ENCODE assay signal across 8 mouse cellular contexts in the genomic region with DNA sequence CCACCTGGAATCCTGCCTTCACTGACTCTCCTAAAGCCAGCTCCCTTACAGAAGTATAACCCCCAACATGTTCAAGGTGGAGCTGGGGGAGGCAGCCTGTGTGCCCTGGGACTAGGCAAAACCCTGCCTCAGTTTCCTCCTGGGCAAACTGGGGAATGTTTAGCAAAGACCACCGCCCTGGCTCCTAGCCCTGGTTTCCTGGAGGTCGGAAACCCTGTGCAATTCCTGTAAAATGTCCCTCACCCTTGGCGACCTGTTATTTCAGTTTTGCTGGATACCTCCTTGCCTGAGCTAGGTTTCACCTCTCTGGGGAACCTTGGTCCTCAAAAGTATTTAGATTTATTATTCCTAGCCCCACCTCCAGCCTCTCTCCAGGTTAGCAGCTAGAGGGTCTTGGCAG. TPM values are rescaled to one million over a fixed set of nuclear protein-coding genes. Genes with fewer than 3 reads are reported as not detected.
DNase-seq lines count a peak whose midpoint lies in the region; ATAC-seq lines count a peak whose summit lies in the region.

No protein-coding gene starts in this region.

- WGBS in lung, embryonic 15.5 days, result 68% methylated on average over 3 of the region's 3 CpGs
- 77% methylated on average over 3 of the region's 3 CpGs for WGBS in hindbrain, embryonic 14.5 days
- 71% methylated on average over 3 of the region's 3 CpGs for WGBS in neural tube, embryonic 14.5 days

- H3K4me3 ChIP-seq in lung, embryonic 15.5 days, result peak overlapping the region; percentile 47; the same call in 1 of the 2 replicates
- no peak overlapping the region for H3K4me3 ChIP-seq in hindbrain, embryonic 14.5 days (replicated peaks; ENCODE audit: low read length)
- no peak overlapping the region for H3K4me3 ChIP-seq in neural tube, embryonic 14.5 days (ENCODE audit: low read depth, low read length)

- peak overlapping the region; percentile 92 for H3K27ac ChIP-seq in lung, embryonic 15.5 days
- H3K27ac ChIP-seq in hindbrain, embryonic 14.5 days, result no peak overlapping the region
- H3K27ac ChIP-seq in neural tube, embryonic 14.5 days (ENCODE audit: low read depth, low read length), result no peak overlapping the region

- DNase-seq in gastrocnemius, postnatal 10 days, result peak; percentile 19
- DNase-seq in gastrocnemius, postnatal 25 days, result no peak
- DNase-seq in lung, postnatal 10 days, result no peak
- no peak for DNase-seq in hindbrain, embryonic 14.5 days (ENCODE audit: low spot score)
- no peak for DNase-seq in testis, postnatal 10 days (ENCODE audit: low spot score)
- no peak for DNase-seq in frontal cortex, postnatal 36 days (ENCODE audit: low spot score in 2 of 2)

- H3K9ac ChIP-seq in lung, embryonic 15.5 days, result peak overlapping the region; percentile 61
- peak overlapping the region; percentile 31; the same call in 1 of the 2 replicates for H3K9ac ChIP-seq in hindbrain, embryonic 14.5 days
- H3K9ac ChIP-seq in neural tube, embryonic 14.5 days (replicated peaks; ENCODE audit: low read depth, low read length), result peak overlapping the region; percentile 44

- H3K4me1 ChIP-seq in lung, embryonic 15.5 days, result peaks cover 55% of the 10 kb centered on the region
- peaks cover 26% of the 10 kb centered on the region for H3K4me1 ChIP-seq in hindbrain, embryonic 14.5 days (replicated peaks; ENCODE audit: control insufficient read depth, insufficient read depth, low read length)
- H3K4me1 ChIP-seq in neural tube, embryonic 14.5 days (ENCODE audit: control insufficient read depth, insufficient read depth, low read length), result peaks cover 16% of the 10 kb centered on the region; the same call in 1 of the 2 replicates

- H3K27me3 ChIP-seq in lung, embryonic 15.5 days, result no peaks in the 10 kb centered on the region
- no peaks in the 10 kb centered on the region for H3K27me3 ChIP-seq in hindbrain, embryonic 14.5 days (ENCODE audit: control insufficient read depth, insufficient read depth, low read length)
- no peaks in the 10 kb centered on the region for H3K27me3 ChIP-seq in neural tube, embryonic 14.5 days (ENCODE audit: control insufficient read depth, insufficient read depth, low read length)

- H3K9me3 ChIP-seq in lung, embryonic 15.5 days, result no peaks in the 10 kb centered on the region
- no peaks in the 10 kb centered on the region for H3K9me3 ChIP-seq in hindbrain, embryonic 14.5 days (ENCODE audit: control insufficient read depth, low read length)
- H3K9me3 ChIP-seq in neural tube, embryonic 14.5 days (ENCODE audit: control insufficient read depth, low read length), result no peaks in the 10 kb centered on the region

- no peak for ATAC-seq in lung, embryonic 15.5 days (ENCODE audit: borderline replicate concordance, extremely low read depth, low FRiP score, low TSS enrichment)
- no peak for ATAC-seq in hindbrain, embryonic 14.5 days (ENCODE audit: low FRiP score)
- no peak for ATAC-seq in neural tube, embryonic 14.5 days (ENCODE audit: low read depth)

- no peaks in the 10 kb centered on the region for H3K36me3 ChIP-seq in lung, embryonic 15.5 days
- no peaks in the 10 kb centered on the region for H3K36me3 ChIP-seq in hindbrain, embryonic 14.5 days (replicated peaks; ENCODE audit: control insufficient read depth, insufficient read depth)
- H3K36me3 ChIP-seq in neural tube, embryonic 14.5 days (ENCODE audit: control insufficient read depth, insufficient read depth, low read length), result no peaks in the 10 kb centered on the region

- H3K4me2 ChIP-seq in lung, embryonic 15.5 days, result peak overlapping the region; percentile 75; the same call in 1 of the 2 replicates
- H3K4me2 ChIP-seq in hindbrain, embryonic 14.5 days (replicated peaks), result no peak overlapping the region
- no peak overlapping the region for H3K4me2 ChIP-seq in neural tube, embryonic 14.5 days (ENCODE audit: low read depth, low read length)

RNA-seq across cellular contexts. Expression of a gene that starts 1.1 kb away (rescaled TPM):
- 10 to 100 TPM; 53.5 to 58.3 TPM for total RNA-seq in gastrocnemius, postnatal 10 days (2021)
- total RNA-seq in gastrocnemius, postnatal 25 days (2021), result 10 to 100 TPM; 16.4 to 16.8 TPM
- 31.1 and 33.1 TPM in 2 replicates for polyA plus RNA-seq in lung, embryonic 15.5 days (2015; fragmentation: Nextera tagmentation; extraction: Ambion mirVana)
- polyA plus RNA-seq in hindbrain, embryonic 14.5 days (2014; fragmentation: Nextera tagmentation; extraction: Ambion mirVana), result 9.5 and 11.0 TPM in 2 replicates
- 6.0 and 8.5 TPM in 2 replicates for polyA plus RNA-seq in neural tube, embryonic 14.5 days (2014; fragmentation: Nextera tagmentation; extraction: Ambion mirVana)

RNA-seq across cellular contexts. Expression of a gene that starts 14.3 kb away (rescaled TPM):
- total RNA-seq in gastrocnemius, postnatal 10 days (2021), result under 1 TPM in 1 of 2 experiments, not detected in 1; 0.40 TPM
- not detected for total RNA-seq in gastrocnemius, postnatal 25 days (2021)
- polyA plus RNA-seq in lung, embryonic 15.5 days (2015; fragmentation: Nextera tagmentation; extraction: Ambion mirVana), result 0.05 TPM in 1 of 2 replicates, not detected in the other
- 0.34 and 0.64 TPM in 2 replicates for polyA plus RNA-seq in hindbrain, embryonic 14.5 days (2014; fragmentation: Nextera tagmentation; extraction: Ambion mirVana)
- polyA plus RNA-seq in neural tube, embryonic 14.5 days (2014; fragmentation: Nextera tagmentation; extraction: Ambion mirVana), result 0.14 and 0.67 TPM in 2 replicates

RNA-seq across cellular contexts. Expression of a gene that starts 35.1 kb away (rescaled TPM):
- total RNA-seq in gastrocnemius, postnatal 10 days (2021), result under 1 TPM in 1 of 2 experiments, not detected in 1; 0.18 TPM
- total RNA-seq in gastrocnemius, postnatal 25 days (2021), result not detected
- 0.25 and 1.3 TPM in 2 replicates for polyA plus RNA-seq in lung, embryonic 15.5 days (2015; fragmentation: Nextera tagmentation; extraction: Ambion mirVana)
- 0.14 and 0.20 TPM in 2 replicates for polyA plus RNA-seq in hindbrain, embryonic 14.5 days (2014; fragmentation: Nextera tagmentation; extraction: Ambion mirVana)
- 0.11 and 0.24 TPM in 2 replicates for polyA plus RNA-seq in neural tube, embryonic 14.5 days (2014; fragmentation: Nextera tagmentation; extraction: Ambion mirVana)

RNA-seq across cellular contexts. Expression of a gene that starts 42.4 kb away (rescaled TPM):
- total RNA-seq in gastrocnemius, postnatal 10 days (2021), result 10 to 100 TPM in 1 of 2 experiments, 1 to 10 TPM in 1; 1.7 to 12.4 TPM
- total RNA-seq in gastrocnemius, postnatal 25 days (2021), result 1 to 10 TPM in 1 of 2 experiments, under 1 TPM in 1; 0.43 to 3.4 TPM
- 17.5 and 27.3 TPM in 2 replicates for polyA plus RNA-seq in lung, embryonic 15.5 days (2015; fragmentation: Nextera tagmentation; extraction: Ambion mirVana)
- 6.3 and 8.1 TPM in 2 replicates for polyA plus RNA-seq in hindbrain, embryonic 14.5 days (2014; fragmentation: Nextera tagmentation; extraction: Ambion mirVana)
- 6.9 and 9.0 TPM in 2 replicates for polyA plus RNA-seq in neural tube, embryonic 14.5 days (2014; fragmentation: Nextera tagmentation; extraction: Ambion mirVana)
